Mouse (Mus musculus): ENCODE data around the gene Tnk1.

Gene Tnk1

GRCm38 (mm10) chr11:69804652-69804940 lies 53.9 kb downstream of the Tnk1 start:
- CTCF ChIA-PET, result interaction anchor here (0.6 kb wide), 1 partner anchor 33 kb away, joined by 3 read pairs; no protein-coding TSS in a partner anchor

DNA sequence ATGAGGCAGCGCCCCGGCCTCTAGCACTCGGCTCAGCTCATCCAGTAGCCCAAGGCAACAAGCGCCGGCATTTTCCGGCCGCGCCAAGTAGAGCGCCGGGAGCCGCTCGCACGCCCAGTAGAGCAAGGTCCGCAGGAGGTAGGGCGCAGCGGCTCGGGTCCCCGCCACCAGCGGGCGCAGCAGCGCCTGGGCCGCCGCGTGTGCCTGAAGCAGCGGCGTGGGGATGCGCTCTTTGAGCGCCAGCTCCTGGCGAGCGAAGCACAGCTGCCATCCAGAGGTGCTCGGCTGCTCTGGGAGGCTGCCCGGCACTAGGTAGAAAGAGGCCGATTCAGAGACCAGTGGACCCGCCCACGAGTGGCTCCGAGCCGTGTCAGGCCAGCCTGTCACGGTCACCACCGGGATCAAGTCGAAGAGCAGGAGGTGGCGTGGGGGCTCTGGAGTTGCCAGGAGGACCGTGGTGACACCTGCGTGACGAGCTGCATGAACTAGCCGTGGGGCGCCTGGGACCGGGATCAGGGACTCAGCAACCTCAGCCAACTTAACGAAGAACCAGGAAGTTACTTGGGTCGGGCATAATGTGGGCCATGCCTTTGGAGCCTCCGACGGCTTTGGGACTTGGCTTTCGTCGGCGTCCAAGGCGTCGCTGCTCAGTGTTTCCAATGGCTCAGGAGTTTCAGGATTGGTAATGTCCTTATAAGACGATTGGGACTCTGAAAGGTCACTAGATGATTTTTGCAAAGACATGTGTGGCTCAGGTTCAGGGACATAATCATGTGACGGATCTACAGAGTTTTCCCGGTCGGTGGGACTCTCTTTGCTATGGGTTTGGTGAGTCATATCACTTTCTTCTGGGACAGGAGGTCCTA lies 54.5 kb downstream of the Tnk1 start:
- CTCF ChIA-PET, result interaction anchor here (0.5 to 0.6 kb wide), 3 partner anchors 33 to 80 kb away, joined by 3 read pairs; partner anchors contain the start of gene Nlgn2

DNA sequence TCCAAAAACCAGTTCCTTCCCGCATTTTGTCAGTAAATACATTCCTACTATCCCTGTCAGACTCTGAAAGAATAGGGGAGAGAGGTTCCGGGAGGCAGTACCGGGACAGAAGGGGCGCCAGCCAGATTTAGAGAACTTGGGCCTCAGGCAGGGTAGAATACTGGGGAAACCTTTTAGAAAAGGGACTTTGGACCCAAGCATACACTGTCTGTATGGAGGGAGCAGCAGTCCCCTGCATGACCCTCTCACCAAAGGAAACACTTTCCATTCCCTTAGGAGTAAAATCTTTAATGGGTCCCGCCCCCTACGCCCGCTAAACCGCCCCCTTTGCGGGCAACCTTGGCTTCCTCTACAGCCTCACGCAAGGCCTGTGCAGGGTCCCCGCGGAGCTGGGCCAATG lies 55.2 kb downstream of the Tnk1 start:
- CTCF ChIA-PET, result interaction anchor here (0.6 kb wide), 1 partner anchor 35 kb away, joined by 3 read pairs; the partner anchor contains the start of gene Nlgn2

DNA sequence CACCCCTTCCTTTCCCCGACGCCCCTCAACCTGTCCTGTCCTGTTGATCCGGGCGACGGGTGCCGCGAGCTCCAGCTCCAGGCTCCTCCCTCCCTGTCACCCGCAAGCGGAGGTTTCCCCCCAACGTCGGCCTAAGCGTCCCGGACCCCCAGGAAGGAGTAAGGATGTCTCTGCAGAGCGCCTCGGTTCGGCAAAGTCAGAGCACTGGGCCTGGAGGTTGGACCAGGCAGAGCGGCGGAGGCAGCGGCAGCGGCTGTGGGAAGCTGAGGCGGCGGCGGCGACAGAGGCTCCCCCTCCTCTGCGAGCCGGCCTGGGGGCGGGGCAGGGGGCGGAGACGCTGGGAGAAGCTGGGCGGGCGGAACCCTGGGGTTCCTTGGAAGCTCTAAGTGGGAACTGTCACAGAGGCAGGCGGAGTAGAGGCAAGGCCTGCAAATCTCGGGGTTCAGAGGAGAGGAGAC lies 55.9 kb downstream of the Tnk1 start:
- CTCF ChIA-PET, result interaction anchor here (1.0 kb wide), 1 partner anchor 148 kb away, joined by 3 read pairs; no protein-coding TSS in a partner anchor

DNA sequence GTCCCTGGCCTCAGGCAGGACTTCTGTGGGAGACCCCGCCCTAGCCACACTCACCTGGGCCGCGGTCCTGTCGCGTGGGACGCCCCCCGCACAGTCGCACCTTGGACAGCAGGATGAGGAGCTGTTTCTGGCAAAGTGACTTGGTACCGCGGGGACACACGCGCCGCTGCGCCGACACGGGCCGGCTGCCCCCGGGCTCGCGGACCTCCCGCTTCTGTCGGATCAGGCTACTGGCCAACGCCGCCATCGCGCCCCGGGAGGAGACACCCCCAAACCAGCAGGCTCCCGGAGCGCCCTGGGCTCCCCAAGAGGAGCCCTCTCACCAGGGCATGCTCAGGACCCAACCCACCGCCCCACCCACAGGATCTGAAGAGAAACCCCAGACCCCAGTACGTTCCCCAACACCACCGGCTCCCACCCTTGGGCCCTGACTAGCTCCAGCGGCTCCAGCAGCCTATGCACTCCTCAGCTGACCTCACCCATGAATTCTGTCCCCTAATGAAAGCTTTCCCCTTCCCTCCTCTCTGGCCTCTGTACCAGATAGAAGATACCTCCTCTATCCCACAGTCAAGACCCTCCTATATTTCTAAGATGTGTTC lies 57.1 kb downstream of the Tnk1 start, which contains the start of gene Fgf11:
Gene Fgf11, minus strand, starts transcription at position 479 of the 599 bp plus-strand sequence.
- CTCF ChIA-PET, result interaction anchor here (1.2 kb wide), 1 partner anchor 27 kb away, joined by 3 read pairs; no protein-coding TSS in a partner anchor

All from spleen, embryonic (tissue).